Mouse (Mus musculus) CD4-positive, CD25-positive, alpha-beta regulatory T cell, adult 2 months (primary cell): Measurements from ENCODE around the gene Zfp575.
"Not testable (repeated sequence)": the region's sequence is repeated elsewhere in the genome, so short reads cannot be mapped to it uniquely, and the experiment has no call there.

Experiments used
- DNase-seq: peaks from one replicate; pipeline ENCODE4 v3.0.0-alpha.2; 2012; ENCODE audit warnings: low read depth, low spot score

Zfp575 gene

DNA sequence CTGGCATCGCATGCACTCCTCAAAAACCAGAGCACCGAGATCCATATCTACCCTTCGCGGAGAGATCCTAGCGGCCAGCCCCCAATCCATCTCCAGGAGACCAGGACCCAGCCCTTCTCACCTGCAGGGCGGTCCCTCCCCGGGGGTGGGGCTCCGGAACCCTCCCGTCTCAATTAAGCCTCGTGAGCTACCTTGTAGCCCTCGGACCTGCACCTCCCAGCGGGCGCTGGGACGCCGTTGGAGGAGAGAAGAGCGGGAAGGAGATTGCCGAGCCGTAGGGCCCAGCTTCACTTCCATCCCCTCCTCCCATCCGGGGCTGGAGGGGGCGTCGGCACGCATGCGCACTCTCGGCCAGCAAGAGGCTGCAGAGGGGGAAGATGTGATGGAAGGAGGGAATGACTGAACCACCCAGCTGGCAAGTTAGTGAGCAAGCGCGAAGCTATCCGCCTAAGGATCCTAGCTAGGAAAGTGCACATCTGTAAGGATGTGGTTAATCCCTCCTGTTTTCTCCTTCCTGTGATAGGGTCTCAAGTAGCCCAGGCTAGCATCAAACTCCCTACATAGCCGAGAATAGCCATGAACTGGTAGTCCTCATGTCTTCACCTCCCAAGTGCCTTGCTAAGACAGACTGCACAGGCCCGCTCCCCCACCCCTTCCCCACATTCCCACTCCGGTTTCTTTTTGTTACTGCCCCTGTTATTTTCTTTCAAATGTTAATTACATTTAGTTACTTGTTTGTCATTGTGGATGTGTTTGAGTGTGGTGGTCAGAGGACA, at the start of gene Zfp575, which contains the start of gene Ethe1:
Gene Zfp575 (minus strand): TSS at position 312 of the 776 bp plus-strand sequence.
Gene Ethe1 (plus strand): TSS at position 214 of the 776 bp plus-strand sequence.
- peak; percentile 48 for DNase-seq

DNA sequence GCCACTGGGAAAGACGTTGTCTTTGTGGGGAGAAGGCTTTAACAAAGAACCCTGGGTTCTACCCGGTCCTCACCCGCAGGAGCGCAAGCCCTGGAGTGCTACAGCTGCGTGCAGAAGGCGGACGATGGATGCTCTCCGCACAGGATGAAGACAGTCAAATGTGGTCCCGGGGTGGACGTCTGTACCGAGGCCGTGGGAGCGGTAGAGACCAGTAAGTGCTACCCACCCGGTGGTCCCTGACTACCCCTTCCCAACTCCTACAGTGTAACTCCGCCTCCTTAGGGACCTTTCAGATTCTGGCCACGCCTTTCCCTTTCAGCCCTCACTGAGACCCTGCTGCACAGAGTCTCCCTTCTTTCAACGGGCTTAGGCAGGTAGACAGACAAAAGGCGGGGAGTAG, 49.6 kb upstream of the Zfp575 start:
- no peak for DNase-seq

DNA sequence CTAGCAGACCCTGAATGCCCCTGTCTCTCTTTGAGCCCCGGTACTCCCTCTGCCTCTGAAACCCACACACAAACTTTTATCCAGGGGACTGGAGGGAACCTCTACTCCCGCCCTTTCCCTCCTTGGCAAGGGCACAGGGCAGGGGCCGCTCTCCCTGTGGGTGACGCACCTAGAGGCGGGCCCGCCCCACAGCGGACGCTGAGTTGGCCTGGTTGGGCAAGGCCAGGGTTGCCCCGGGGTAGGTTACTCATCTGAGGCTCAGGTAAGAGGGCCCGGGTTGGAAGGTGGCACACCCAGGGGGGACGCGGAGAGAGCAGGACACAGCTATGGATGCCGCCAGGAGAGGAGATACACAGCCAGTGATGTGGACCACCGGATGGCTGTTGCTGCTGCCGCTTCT, 48.8 kb upstream of the Zfp575 start, which contains the start of gene Lypd3:
Gene Lypd3 (plus strand): TSS at position 287 of the 400 bp plus-strand sequence.
- DNase-seq: no peak

DNA sequence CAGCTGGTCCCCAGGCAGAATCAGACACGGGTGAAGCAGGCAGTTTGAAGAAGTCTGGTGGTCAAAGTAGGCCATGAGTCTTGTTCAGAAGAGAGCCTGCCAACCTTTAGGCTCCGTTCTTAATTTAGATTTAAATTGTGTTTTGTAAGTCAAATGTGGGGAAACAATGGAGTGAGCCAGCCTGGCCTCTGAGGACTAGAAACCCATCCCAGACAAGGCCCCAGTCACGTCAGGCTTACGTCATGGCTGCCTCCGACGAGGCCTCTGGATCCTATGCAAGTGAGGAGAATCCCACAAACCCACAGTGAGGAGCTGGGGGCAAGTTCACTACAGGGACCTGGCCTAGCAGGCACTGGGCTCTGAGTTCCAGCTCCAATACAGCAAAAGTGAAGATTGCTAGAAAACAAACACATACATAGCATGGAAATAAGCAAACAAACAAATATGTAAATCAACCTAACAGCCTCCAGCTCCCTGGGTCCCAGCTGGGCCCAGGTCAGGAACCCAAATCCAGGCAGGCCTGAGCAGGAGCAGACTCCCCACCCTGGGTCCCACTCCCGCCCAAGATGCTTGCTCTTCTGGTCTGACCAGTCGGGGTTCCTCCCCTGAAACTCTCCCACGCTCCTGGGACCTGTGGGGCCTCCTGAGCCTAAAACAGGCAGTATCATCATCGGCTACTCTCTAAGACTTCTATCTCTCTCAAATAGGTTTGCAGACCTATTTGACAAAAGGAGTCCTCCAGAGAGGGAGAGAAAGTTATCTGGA, 42.9 kb upstream of the Zfp575 start:
- DNase-seq: no peak

DNA sequence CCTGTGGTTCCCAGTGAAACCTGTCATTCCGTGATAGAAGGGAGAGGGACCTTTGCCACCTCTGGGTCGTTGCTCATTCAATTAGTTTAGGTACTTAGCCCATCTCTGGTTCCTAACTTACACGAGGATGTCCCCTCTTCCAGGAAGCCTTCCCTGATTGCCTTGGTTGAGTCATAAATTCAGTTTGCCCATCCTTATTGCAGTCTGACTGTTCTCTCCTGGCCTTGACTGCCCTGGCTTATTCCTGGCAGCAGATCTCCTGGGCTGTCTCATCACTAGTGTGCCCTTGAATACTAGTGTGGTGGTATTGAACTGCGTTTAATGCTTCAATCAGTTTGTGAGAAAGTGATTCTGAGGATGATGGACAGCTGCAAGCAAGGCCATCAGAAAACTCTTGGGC, 42.2 kb upstream of the Zfp575 start:
- no peak for DNase-seq

DNA sequence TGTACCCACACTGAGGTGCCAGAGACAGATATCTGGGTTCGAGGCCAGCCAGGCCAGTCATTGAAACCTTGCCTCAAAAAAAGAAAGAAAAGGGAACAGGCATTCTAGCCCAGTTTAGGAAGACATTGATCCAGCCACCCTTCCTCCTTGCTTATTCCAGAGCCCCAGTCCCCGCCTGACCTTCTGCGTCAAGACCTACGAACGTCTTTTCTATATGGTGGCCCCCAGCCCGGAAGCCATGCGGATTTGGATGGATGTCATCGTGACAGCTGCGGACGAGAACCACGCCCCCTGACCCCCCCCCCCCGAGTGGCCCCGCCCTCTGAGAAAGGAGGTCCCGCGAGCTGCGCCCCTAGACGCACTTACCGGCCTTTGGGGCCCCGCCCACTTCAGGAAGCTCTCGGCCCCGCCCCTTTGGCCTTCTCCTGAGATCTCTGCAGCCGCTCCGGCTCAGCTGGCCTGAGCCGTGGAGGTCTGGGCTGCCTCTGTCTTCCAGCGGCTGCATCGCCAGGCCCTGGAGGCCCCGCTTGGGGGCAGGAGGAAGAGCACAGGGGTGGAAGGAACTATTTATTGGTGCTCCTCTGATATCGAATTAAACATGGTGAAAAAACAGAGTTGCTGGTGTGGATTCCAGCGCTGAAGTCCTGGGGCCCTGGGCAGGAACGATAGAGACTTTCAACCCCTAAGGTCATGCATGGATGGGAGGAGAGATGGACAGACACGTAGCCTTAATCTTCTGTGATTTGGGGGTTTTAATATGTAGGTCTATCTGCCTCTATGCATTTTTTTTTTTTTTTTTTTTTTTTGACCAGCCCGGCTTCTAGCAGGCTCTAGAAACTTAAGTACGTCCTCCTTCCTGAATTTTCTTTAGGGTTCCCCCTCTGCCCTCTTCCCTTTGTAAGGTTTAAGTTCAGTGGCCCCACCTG, 41.5 kb upstream of the Zfp575 start:
- peak; percentile 80 for DNase-seq

DNA sequence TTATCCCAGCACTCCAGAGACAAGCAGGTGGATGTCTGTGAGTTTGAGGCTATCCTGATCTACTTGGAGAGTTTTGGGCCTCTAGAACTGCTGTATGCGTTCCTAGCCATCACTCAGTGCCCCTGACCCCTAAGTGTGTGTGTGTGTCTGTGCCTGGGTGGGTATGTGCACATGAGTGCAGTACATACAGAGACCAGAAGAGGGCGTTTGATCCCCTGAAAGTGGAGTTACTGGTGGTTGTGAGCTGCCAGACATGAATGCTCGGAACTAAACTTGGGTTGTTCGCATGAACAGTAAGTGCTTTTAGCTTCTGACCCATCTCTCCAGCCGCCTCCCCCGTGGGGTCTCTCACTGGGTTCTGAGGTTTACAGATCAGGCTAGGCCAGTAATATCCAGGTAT, 35.5 kb upstream of the Zfp575 start:
- no peak for DNase-seq

DNA sequence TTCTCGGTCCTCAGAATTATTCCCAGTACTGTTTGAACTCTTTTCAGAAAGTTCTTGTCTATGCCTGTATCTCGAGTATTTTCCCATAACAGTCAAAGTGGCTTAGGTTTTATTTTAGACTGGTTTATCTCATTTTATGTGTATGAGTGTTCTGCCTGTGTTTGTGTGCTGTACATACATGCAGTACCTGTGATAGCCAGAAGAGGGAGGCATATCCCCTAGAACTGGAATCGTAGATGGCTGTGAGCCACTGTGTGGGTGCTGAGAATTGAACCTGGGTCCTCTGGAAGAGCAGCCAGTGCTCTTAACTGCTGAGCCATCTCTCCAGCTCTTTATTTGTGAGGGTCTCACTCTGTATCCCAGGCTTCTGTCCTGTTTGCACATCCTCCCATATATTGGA, 33.8 kb upstream of the Zfp575 start:
- DNase-seq: peak; percentile 45

DNA sequence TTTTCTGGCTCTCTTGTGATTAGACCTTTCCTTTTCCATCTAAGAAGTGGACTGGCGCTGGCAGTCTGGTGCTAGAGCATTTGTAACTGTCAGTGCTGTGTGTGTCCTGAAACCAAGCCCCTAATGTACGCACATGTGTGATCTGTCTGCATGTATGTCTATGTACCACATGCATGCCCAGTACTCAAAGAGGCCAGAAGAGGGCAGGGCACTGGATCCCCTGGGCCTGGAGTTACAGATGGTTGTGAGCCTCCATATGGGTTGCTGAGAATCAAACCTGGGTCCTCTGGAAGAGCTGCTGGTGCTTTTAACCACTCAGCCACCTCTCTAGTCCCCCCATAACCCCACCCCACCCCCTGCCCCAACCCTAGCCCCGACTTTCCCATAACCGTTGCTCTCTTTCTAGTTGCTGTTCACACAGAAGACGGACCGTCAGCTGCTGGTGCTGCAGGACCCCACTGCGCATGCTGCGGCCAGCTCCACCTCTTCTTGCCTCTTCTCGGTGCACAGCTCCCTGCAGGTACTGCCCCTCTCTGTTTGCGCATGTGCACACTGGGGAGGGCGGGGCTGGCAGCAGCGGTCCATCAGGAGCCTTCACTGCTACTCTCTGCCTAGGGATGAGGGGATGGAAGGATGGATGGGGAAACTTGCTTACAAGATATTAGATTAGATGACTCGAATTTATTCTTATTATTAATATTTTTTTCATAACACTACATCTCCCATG, 32.4 kb upstream of the Zfp575 start:
- no peak for DNase-seq

DNA sequence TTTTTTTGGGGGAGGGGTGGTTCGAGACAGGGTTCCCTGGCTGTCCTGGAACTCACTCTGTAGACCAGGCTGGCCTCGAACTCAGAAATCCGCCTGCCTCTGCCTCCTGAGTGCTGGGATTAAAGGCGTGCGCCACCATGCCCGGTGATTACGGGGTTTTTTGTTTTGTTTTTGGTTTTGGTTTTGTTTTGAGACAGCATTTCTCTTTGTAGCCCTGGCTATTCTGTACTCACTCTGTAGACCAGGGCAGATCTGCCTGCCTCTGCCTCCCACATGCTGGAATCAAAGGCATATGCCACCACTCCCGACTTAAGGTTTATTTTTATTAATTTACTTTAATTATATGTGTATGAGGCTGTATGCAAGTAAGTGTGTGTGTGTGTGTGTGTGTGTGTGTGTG, 30.9 kb upstream of the Zfp575 start:
- not testable (repeated sequence) for DNase-seq

DNA sequence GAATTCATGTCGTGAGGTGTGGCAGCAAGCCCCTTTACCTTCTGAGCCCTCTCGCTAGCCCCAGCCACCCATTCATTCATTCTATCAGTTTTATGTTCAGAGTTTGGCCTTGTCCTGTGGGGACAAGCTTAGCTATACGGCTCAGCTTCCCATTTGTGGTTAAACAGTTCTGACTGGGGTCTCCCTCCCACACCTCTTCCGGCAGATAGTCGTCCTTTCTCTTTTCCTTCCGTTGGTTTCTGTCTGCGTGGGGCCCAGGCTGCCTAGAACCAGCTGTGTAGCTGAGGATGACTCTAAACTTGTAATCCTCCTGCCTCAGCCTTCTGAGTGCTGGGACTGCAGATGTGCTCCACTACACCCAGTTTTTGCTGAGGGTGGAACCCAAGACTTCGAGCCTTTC, 30.3 kb upstream of the Zfp575 start:
- DNase-seq: peak; percentile 34

DNA sequence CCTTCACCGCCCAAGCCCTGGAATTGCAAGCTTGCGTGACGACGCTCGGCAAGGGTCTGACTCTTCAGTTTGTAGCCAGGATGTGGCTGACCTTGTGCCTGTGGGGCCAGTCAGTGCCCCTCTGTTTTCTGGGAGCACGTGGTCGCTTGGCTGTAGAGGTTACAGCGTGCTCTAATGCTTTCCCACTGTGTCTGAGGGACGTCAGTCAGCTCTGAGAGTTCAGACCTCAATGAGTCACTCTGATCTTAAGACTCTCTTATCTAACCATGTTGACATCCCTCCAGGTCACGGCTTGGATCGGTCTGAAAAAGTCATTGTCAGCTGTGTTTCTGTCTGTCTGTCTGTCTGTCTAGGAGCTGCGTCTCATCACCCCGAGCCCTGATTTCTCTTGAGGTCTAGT, 27.4 kb upstream of the Zfp575 start:
- no peak for DNase-seq

DNA sequence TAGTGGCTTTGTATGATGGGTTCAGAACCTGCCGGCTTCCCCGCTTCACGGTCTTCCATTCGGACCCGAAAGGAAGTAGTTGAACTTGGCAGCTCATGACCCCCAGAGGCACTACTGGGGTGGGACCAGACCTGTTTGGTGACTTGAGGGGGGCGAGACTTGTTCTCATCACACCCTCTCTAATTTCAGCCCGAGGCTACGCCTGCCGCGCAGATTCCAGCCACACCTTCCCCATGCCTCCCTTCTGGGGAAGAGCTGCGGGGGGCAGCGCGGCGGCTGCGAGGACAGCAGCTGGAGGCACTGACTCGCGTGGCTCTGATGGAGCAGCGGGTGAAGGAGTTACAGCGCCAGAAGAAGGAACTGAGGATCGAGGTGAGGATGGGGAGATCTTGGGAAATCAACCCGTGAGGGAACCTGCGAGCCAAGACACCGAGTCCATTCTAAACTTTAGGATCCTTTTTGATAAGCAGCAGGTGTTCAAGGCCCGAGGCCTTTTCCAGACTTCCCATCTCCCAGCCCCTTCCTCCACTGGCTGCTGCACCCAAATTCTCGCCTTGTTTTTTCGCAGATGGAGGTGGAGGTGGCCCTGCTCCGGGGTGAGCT, 25.0 kb upstream of the Zfp575 start:
- no peak for DNase-seq

DNA sequence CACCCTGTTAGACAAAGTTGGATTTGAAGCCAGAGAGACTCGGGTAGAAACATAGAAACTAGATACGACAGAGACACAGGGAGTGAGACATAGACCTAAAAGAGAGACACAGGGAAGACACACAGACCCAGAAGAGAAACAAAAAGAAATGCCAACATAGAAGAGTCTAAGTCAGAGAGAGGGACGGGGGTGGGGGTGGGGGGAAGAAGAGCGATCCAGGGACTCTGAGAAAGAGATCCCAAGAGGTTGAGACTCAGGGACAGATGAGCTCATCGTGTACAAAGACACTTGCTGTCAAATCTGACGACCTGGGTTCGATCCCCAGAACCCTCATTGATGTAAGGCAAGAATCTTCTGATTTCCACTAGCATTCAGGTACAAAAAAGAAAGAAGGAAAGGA, 24.3 kb upstream of the Zfp575 start:
- no peak for DNase-seq

DNA sequence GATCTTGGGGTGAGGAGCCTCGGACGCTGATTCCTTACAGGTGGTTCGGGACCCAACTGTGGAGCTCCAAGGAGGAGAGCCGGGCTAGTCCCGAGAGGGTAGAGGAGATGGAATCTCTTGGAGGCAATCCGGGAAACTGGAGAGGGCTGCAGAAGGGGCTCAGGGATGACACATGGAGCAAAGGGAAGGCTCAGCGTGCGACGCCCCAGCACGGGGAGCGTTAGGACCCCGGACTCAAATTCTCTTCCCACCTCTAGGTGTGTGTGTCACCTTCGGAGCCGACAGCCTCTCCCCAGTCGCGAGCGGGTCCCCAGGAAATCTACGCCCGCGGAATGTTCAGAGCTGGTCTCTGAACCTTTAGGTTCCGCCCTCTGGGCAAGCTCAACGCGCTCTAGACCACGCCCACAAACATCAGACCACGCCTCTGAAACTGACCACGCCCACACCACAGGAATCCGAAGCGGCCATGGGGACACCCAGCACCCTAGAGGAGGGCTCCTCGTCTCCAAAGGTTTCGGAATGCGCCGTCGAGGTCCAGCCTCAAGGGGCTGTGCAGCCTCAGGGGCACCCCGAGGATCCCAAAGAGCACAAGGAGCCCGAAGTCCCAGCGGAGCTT, 23.5 kb upstream of the Zfp575 start:
- DNase-seq: peak; percentile 95

DNA sequence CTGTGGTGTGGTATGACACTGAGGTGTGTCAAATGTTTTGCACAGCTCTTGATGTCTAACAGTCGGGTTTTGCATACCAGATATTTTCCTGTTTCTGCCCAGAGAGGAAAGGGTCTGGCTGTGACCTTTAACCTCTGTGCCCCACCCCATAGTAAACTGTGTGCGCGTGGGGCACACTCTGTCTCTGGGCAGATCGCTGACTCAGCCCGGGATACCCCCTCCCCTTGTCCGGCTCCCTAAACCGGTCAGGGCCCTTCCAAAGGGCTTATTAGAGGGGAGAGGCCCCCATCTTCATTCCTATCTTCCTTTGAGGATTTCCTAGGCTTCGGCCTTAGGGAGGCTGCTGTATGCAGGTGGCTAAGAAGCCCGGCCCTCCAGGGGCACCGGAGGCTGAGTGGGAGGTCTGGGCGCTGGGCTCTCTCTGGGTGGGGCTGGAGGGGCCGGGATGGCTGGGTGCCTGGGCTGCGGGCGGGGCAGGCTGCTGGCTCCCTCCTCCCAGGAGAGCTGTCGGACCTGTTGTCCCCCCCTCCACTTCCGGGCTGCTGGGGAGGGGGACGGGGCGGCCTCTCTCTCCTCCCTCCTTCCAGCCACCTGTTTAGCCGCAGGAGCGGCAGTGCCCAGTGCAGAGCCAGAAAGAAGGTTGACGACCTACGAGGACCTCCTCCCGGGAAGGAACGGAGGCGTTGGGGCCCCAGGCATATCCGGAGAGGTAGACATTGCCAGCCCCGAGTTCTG, 22.9 kb upstream of the Zfp575 start, which contains the start of gene Phldb3:
Gene Phldb3 (plus strand): TSS at position 620 of the 735 bp plus-strand sequence.
- peak; percentile 66 for DNase-seq

DNA sequence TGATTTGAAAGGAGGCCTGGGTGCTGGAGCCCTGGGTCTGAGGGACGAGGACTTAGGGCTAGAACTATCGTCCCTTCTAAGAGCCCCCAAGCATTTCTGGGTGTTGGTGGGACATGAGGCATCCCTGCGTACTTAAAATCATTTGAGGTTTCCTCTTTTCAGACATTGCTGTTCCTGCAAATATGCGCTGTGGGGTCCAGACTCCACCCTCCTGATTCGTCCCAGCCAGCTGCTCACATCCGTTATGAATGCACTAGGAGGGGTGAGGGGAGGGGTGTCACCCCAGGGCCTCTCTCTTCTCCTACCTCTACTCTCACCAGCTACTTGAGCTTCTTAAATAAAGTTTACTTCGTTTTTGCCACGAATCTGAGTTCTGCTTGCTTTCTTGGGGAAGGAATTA, 21.1 kb upstream of the Zfp575 start:
- DNase-seq: peak; percentile 59

DNA sequence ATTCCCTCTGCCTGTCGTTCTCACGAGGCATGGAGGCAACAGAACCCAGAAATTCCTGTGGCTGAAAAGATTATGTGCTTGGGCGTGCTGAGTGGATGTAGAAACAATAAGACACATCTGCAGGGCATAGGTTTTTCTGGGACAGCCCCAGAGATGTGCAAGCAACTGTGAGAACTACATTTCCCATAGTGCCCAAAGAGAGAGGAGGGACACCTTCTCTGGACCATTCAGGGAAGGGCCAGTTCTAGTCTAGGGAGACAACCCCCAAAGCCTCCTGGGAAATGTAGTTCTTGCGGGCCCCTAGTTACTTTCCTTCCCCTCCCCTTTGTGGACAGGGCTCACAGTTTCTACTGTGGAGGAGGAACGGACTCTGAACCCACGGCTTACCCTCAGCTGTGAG, 20.6 kb upstream of the Zfp575 start:
- peak; percentile 89 for DNase-seq

DNA sequence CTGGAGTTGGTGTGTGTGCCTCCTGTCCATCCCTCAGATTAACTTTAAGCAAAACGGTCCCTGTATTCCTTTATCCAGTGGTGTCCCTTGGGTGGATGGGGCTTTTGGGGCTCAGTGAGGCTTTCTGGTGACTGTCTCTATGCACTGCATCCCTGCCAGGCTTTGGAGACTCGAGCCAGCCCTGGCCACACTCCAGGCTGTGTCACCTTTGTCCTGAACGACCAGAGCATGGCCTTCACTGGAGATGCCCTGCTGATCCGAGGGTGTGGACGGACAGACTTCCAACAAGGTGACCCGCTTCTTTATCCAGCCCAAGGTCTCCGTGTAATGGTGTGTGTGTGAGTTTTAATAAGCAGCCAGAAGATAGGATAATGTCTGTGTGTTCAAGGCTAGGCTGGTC, 18.6 kb upstream of the Zfp575 start:
- DNase-seq: no peak
